Mouse (Mus musculus) heart, postnatal 10 days (tissue): ENCODE data around the gene Gm11114. TPM values are rescaled to one million over a fixed set of nuclear protein-coding genes. Genes with fewer than 3 reads are reported as not detected.

Experiments used
- DNase-seq, 2 experiments: peaks; one replicate each; pipeline ENCODE4 v3.0.0; 2021
- intact Hi-C: fragments of 180-260 bp; cut with DNase I; formaldehyde crosslinking; loops from one replicate; pipeline ENCODE4 v1.15.1; 2025
- total RNA-seq, 2 experiments: library from RNA; stranded (reverse); gene quantifications; 2 replicates each; pipeline ENCODE4 v1.2.3; 2021

The Gm11114 gene
- not detected for total RNA-seq

DNA sequence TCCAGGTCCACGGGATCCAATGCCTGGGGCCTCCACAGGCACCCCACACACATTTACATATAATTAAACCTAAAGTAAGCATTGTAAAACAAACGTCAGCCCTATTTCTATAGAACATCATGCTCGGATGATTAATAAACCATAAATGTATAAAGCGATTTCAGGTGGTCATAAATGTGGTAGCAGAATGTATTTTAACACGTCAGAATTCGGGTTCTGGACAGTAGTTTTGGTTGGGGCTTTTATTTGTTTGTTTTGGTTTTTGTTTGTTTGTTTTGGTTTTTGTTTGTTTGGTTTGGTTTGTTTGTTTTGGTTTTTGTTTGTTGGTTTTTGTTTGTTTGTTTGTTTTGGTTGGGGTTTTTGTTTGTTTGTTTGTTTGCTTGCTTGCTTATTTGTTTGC lies at the start of gene Gm11114:
Gene Gm11114, plus strand, starts transcription at position 301 of the 400 bp plus-strand sequence.
- DNase-seq, result no peak
- intact Hi-C loops, result no loop called here

DNA sequence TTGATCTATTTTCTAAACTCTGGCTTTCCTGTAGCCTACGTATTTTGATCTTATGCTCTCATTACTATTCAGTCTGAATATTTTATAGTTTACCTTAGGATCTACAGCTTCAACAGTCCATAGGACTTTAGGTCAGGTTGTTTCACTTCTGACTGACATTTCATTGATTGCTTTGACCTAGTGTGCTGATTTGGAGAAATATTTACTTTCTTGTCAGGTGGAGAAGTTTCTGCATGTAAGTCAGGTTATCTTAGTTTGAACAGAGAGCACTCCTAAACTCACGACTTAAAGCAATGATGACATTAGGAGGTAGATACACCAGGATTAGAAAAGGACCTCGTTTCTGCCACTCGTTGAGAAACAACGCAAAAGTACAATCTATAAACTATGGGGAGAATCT lies 45.7 kb upstream of the Gm11114 start:
- intact Hi-C loops, result no loop called here
- no peak for DNase-seq

DNA sequence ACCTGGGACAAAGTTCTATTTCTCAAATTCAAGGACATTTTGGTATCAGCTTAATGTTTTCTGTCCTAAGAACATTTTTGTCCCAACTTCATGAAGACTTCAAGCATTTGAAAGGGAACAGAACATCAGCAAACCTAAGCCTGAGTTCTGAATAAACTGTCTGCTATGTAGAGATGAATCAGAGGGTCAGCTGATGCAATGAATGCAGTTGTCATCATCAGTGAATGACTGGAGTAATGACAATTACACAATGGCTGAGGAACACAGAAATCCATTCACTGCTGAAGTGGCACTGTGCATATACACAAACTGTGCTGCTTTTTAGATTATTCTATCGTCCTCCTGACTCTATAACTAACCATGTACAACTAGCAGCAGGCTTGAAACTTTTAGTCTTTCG lies 38.5 kb upstream of the Gm11114 start:
- no peak for DNase-seq
- intact Hi-C loops, result no loop called here

- intact Hi-C loops, result no loop called here
- no peak for DNase-seq
These were observed 9.7 kb upstream of the Gm11114 start for GRCm38 (mm10) chr9:85302849-85303248.

GRCm38 (mm10) chr9:85303378-85303777 lies 9.2 kb upstream of the Gm11114 start:
- intact Hi-C loops, result no loop called here
- DNase-seq, result no peak

GRCm38 (mm10) chr9:85316122-85316521 lies 3.5 kb downstream of the Gm11114 start:
- intact Hi-C loops, result no loop called here
- DNase-seq, result no peak

DNA sequence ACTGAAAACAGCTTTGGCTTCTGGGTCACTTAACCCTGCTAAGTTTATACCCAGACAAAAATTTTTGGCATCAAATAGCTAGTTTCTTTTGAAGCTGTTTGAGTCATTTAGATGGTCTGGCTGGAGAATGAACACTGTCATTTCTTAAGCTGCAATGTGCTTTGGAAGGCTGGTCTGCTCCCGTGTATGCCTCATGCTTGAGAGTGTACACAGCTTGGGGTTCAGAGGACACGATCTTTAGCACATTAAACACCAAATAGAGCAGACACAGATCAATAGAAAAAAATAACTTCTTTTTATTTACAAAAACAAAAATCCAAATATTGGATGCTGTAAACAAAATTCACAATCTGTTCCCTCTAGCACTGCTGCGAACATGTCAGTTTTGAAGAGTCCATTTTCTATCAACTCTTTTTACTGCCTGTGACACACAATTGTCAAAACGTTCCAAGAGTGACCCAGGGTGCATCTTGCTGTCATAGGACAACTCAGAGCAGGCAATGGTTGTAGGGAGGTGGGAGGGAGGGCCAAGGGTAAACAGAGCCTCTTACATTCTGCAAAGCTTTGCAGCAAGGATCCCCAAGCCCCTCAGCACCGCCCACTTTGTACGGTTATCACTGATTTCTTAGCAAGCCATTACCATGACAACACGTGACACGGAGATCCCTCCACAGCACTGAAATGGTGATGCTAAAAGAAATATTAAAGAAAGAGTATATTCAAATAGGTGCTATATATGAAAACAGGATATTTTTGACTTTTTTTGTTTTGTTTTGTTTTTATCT lies 7.8 kb downstream of the Gm11114 start:
- DNase-seq, result no peak
- intact Hi-C loops, result loop anchor here (10.0 kb wide), 2 partner anchors 586 to 1226 kb away; no protein-coding TSS in a partner anchor

- peak; percentile 57 to 68 for DNase-seq
- intact Hi-C loops, result loop anchor here (10.0 kb wide), 2 partner anchors 590 to 1230 kb away; no protein-coding TSS in a partner anchor
These were observed 11.7 kb downstream of the Gm11114 start for GRCm38 (mm10) chr9:85324158-85324875.

DNA sequence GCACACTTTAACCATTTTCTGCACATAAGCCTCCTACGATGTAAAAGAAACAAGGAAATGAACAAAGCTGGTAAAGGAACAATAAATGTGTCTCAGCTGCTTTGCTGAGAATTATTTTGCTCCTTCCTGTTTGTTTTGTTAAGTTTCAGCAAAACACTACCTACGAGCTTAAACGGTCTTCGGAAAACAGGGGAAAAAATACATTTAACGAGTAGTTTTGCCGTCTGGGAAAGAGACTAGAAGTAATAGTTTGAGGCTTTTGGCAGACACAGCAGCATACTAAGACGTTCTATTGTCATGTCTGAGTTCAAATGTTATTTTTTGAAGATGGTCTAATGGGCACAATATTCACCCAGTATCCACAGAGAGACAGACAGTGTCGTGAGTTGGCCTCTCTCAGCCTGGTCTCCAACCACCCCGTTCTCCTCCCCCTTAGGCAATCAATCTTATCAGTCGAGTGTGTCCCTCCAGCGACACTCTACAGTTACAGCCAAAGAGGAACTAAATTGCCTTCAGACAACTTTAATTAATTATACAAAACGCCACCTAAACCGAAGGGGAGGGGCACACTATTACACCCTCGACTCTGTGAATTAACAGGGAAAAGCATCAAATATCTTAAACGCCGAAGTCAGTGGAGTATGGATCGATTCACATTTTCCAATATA lies 12.8 kb downstream of the Gm11114 start:
- intact Hi-C loops, result loop anchor here (5.0 to 10.0 kb wide), 5 partner anchors 358 to 1368 kb away; no protein-coding TSS in a partner anchor

DNA sequence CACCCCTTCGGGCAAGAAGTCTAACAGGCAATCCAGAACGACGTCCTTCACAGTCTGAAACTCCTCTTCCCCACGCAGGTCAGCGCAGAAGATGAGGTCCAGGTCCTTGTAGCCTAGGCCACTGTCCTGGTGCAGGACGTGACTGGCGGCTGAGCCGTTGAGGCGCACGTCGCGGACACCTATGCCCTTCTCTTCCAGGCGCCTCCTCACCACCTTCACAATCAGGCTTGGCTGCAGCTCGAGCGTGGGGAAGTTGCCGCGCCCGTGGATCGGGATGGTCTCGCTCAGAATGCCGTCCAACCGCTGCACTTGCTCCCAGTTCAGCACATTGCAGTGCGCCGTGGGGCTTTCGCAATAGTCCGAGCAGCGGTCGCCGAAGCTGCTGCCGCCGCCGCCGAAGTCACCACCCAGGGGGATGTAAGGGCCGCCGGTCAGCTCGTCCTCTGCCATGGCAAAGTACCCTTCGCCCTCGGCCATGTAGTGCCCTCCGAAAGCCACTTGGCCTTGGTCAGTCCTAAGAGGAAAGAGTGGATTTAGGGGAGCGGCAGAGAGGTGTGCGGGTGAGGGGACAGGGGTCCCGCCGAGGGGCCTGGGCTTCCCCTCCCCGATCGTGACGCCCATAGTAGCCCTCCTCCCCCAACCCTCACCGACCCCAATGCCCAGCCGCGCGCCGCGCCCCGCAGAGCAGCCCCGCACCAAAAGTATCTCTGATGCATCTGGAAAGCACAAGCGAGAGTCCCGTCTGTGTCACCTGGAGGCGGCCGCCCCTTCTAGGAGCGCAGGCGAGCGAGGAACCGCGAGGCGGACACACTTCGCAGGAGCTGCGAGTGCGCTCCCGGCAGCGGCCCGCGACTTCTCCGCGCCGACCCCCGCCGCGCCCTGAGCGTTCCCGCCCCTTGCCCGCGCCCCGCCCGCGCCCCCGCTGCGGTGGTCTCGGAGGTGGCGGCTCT lies 14.0 kb downstream of the Gm11114 start:
- peak; percentile 74 to 76 for DNase-seq
- intact Hi-C loops, result loop anchor here (5.0 to 10.0 kb wide), 5 partner anchors 359 to 1369 kb away; no protein-coding TSS in a partner anchor

More for the DNA sequence above, 12.8 kb downstream of the Gm11114 start:
- DNase-seq, result peak; percentile 40

DNA sequence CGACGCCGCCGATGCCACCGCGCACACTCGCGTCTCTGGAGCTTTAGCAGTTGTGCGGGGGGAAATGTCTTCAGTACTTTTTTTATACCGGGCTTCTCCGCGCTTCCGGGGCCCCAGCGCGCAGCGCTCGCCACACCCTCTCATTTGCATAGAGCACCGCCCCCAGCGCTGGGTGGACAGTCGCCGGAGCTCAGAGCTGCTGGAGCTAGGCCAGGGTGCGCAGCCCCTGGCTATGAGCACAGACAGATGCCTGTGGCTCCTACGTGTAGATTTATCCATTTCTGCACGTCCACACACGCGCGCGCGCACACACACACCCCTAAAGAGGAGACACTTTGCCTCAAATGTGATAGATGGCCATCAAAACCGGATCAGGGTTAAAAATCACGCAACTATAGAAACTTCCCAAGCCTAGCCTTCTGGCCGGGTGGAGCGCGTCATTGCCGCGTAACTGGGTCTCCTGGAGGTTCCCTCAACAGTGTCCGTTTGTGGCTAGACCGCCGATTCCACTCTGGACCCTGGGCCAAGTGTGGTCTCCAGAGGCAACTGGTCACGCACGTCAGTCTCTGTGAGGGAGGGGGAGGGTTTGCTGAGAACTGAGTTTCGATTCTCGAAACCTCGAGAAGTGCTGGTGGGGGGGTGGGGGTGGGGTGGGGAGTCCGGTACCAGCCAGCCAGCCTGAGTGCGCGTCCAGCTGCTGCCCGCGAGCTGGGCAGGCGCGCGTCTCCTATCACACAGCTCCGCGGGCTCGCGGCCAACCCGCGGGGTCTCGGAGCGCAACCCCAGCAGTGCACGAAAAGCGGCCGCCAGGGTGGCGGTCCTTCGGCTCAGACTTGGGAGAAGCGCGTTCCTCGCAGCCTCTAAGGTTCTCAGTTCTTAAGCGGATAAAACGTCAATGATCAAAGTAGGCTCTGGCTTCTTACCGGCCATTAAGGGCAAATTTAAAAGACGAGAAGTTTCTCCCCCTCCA lies 15.0 kb downstream of the Gm11114 start, which contains the start of gene Tent5a:
Gene Tent5a, minus strand, starts transcription at position 107 of the 970 bp plus-strand sequence.
- DNase-seq, result peak; percentile 90 to 91
- intact Hi-C loops, result loop anchor here (2.0 to 10.0 kb wide), 10 partner anchors 261 to 1370 kb away; no protein-coding TSS in a partner anchor

GRCm38 (mm10) chr9:85328259-85328658 lies 15.7 kb downstream of the Gm11114 start:
- intact Hi-C loops, result loop anchor here (2.0 to 10.0 kb wide), 10 partner anchors 261 to 1371 kb away; no protein-coding TSS in a partner anchor

GRCm38 (mm10) chr9:85331521-85331920 lies 18.9 kb downstream of the Gm11114 start:
- intact Hi-C loops, result no loop called here
- peak; percentile 12 to 26 for DNase-seq

More at GRCm38 (mm10) chr9:85328259-85328658, 15.7 kb downstream of the Gm11114 start:
- peak; percentile 93 to 95 for DNase-seq

- DNase-seq, result no peak
- intact Hi-C loops, result no loop called here
These were observed 23.5 kb downstream of the Gm11114 start for GRCm38 (mm10) chr9:85336046-85336445.

DNA sequence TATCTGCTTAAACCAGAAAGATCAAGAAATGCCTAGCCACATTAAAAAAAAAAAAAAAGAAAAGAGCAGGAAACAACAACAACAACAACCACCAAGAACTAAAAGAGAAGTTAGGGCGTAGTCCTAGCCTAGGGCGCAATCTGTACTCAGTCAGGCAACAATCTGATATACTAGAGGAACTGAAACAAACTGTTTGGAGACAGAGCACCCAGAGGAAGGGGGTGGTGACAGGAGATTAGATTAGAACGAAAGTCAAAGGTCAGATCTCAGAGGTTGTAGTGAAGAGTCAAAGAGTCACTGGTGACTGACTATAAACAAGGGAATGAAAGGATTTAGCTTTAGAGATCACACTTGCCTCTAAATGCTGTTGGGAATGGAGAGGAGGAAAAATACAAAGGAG lies 27.7 kb downstream of the Gm11114 start:
- intact Hi-C loops, result no loop called here
- no peak for DNase-seq

- DNase-seq, result no peak
- intact Hi-C loops, result no loop called here
These were observed 30.6 kb downstream of the Gm11114 start for GRCm38 (mm10) chr9:85342892-85343785.

GRCm38 (mm10) chr9:85347823-85348523 lies 35.4 kb downstream of the Gm11114 start:
- intact Hi-C loops, result no loop called here

More at GRCm38 (mm10) chr9:85347823-85348523, 35.4 kb downstream of the Gm11114 start:
- DNase-seq, result no peak
